Mouse (Mus musculus): ENCODE measurements around the gene Pxn. TPM values are rescaled to one million over a fixed set of nuclear protein-coding genes. Genes with fewer than 3 reads are reported as not detected.

Gene Pxn
- polyA plus RNA-seq, 1 experiment from 2014 or later, result 25.2 TPM

GRCm38 (mm10) chr5:115545636-115546035 lies 39.2 kb downstream of the Pxn start:
- H3K27me3 ChIP-seq (ENCODE audit: insufficient read depth, low read length), result no peaks in the 10 kb centered on the region
- peak overlapping the region; percentile 46; the same call in 1 of the 2 replicates for H3K4me2 ChIP-seq
- peak; percentile 60 for ATAC-seq (ENCODE audit: insufficient read depth)
- 69% methylated on average over 14 of the region's 14 CpGs for WGBS
- DNase-seq, result peak; percentile 71
- no peaks in the 10 kb centered on the region for H3K9me3 ChIP-seq (ENCODE audit: low read depth, low read length)
- H3K4me1 ChIP-seq (ENCODE audit: insufficient read depth), result peaks cover 26% of the 10 kb centered on the region
- no peak overlapping the region for H3K4me3 ChIP-seq (ENCODE audit: low read depth, low read length)
- TF ChIP-seq CTCF (IDR thresholded peaks at IDR 0.05; ENCODE audit: low read depth), result no peak
- no peak overlapping the region for H3K9ac ChIP-seq
- peaks cover 61% of the 10 kb centered on the region for H3K36me3 ChIP-seq (ENCODE audit: insufficient read depth)
- H3K27ac ChIP-seq (ENCODE audit: low read depth), result peak overlapping the region; percentile 90

- Histone ChIP-seq H3K4me2 (no peak overlapping the region), H3K27ac (ENCODE audit: low read depth) (no peak overlapping the region), H3K27me3 (ENCODE audit: insufficient read depth, low read length) (no peaks in the 10 kb centered on the region), H3K36me3 (ENCODE audit: insufficient read depth) (peaks cover 61% of the 10 kb centered on the region), H3K9ac (no peak overlapping the region; the same call in 1 of the 2 replicates), H3K4me1 (ENCODE audit: insufficient read depth) (peaks cover 26% of the 10 kb centered on the region), H3K4me3 (ENCODE audit: low read depth, low read length) (no peak overlapping the region), H3K9me3 (ENCODE audit: low read depth, low read length) (no peaks in the 10 kb centered on the region)
- DNase-seq (no peak), ATAC-seq (ENCODE audit: insufficient read depth) (no peak)
- WGBS, result 70% methylated on average over 11 of the region's 11 CpGs
- TF ChIP-seq CTCF (IDR thresholded peaks at IDR 0.05; ENCODE audit: low read depth), result no peak
Measured at GRCm38 (mm10) chr5:115546536-115546935, 40.1 kb downstream of the Pxn start.

- Histone ChIP-seq H3K27ac (ENCODE audit: low read depth) (0 out of 2 replicates have a peak overlapping the region, but pooled peaks have one; percentile 16), H3K9me3 (ENCODE audit: low read depth, low read length) (no peaks in the 10 kb centered on the region)
Measured at GRCm38 (mm10) chr5:115547014-115547413, 40.5 kb downstream of the Pxn start.

GRCm38 (mm10) chr5:115547421-115547820 lies 40.9 kb downstream of the Pxn start:
- 70% methylated on average over 7 of the region's 7 CpGs for WGBS
- Histone ChIP-seq H3K9me3 (ENCODE audit: low read depth, low read length) (no peaks in the 10 kb centered on the region), H3K4me2 (no peak overlapping the region), H3K4me3 (ENCODE audit: low read depth, low read length) (no peak overlapping the region), H3K9ac (no peak overlapping the region), H3K27me3 (ENCODE audit: insufficient read depth, low read length) (no peaks in the 10 kb centered on the region), H3K4me1 (ENCODE audit: insufficient read depth) (peaks cover 21% of the 10 kb centered on the region), H3K27ac (ENCODE audit: low read depth) (0 out of 2 replicates have a peak overlapping the region, but pooled peaks have one; percentile 16), H3K36me3 (ENCODE audit: insufficient read depth) (peaks cover 69% of the 10 kb centered on the region)
- ATAC-seq (ENCODE audit: insufficient read depth) (no peak), DNase-seq (no peak)
- no peak for TF ChIP-seq CTCF (IDR thresholded peaks at IDR 0.05; ENCODE audit: low read depth)

More at GRCm38 (mm10) chr5:115547014-115547413, 40.5 kb downstream of the Pxn start:
- Histone ChIP-seq H3K9ac (no peak overlapping the region), H3K27me3 (ENCODE audit: insufficient read depth, low read length) (no peaks in the 10 kb centered on the region), H3K4me1 (ENCODE audit: insufficient read depth) (peaks cover 25% of the 10 kb centered on the region), H3K36me3 (ENCODE audit: insufficient read depth) (peaks cover 65% of the 10 kb centered on the region), H3K4me2 (no peak overlapping the region), H3K4me3 (ENCODE audit: low read depth, low read length) (no peak overlapping the region)
- no peak for ATAC-seq (ENCODE audit: insufficient read depth)
- TF ChIP-seq CTCF (IDR thresholded peaks at IDR 0.05; ENCODE audit: low read depth), result no peak
- WGBS, result 47% methylated on average over 6 of the region's 6 CpGs
- no peak for DNase-seq

GRCm38 (mm10) chr5:115548501-115549285 lies 42.2 kb downstream of the Pxn start:
- no peaks in the 10 kb centered on the region for H3K27me3 ChIP-seq (ENCODE audit: insufficient read depth, low read length)
- H3K4me2 ChIP-seq, result no peak overlapping the region
- peaks cover 8% of the 10 kb centered on the region for H3K4me1 ChIP-seq (ENCODE audit: insufficient read depth)
- TF ChIP-seq CTCF (IDR thresholded peaks at IDR 0.05; ENCODE audit: low read depth), result no peak
- DNase-seq (no peak), ATAC-seq (ENCODE audit: insufficient read depth) (no peak)
- no peak overlapping the region for H3K4me3 ChIP-seq (ENCODE audit: low read depth, low read length)
- H3K9me3 ChIP-seq (ENCODE audit: low read depth, low read length), result no peaks in the 10 kb centered on the region
- no peak overlapping the region for H3K9ac ChIP-seq
- H3K36me3 ChIP-seq (ENCODE audit: insufficient read depth), result peaks cover 82% of the 10 kb centered on the region
- H3K27ac ChIP-seq (ENCODE audit: low read depth), result no peak overlapping the region
- 90% methylated on average over 18 of the region's 18 CpGs for WGBS

- no peak overlapping the region for H3K4me2 ChIP-seq
- no peak for TF ChIP-seq CTCF (IDR thresholded peaks at IDR 0.05; ENCODE audit: low read depth)
- peaks cover 76% of the 10 kb centered on the region for H3K36me3 ChIP-seq (ENCODE audit: insufficient read depth)
Measured at GRCm38 (mm10) chr5:115550482-115551005, 44.1 kb downstream of the Pxn start.

GRCm38 (mm10) chr5:115551386-115551785 lies 44.9 kb downstream of the Pxn start:
- Histone ChIP-seq H3K36me3 (ENCODE audit: insufficient read depth) (peaks cover 68% of the 10 kb centered on the region), H3K4me1 (ENCODE audit: insufficient read depth) (no peaks in the 10 kb centered on the region), H3K4me2 (no peak overlapping the region), H3K27me3 (ENCODE audit: insufficient read depth, low read length) (no peaks in the 10 kb centered on the region), H3K9me3 (ENCODE audit: low read depth, low read length) (no peaks in the 10 kb centered on the region), H3K9ac (no peak overlapping the region), H3K4me3 (ENCODE audit: low read depth, low read length) (no peak overlapping the region), H3K27ac (ENCODE audit: low read depth) (no peak overlapping the region)
- no peak for ATAC-seq (ENCODE audit: insufficient read depth)
- no peak for DNase-seq
- no peak for TF ChIP-seq CTCF (IDR thresholded peaks at IDR 0.05; ENCODE audit: low read depth)
- 72% methylated on average over 12 of the region's 12 CpGs for WGBS

More at GRCm38 (mm10) chr5:115550482-115551005, 44.1 kb downstream of the Pxn start:
- Histone ChIP-seq H3K9me3 (ENCODE audit: low read depth, low read length) (no peaks in the 10 kb centered on the region), H3K9ac (no peak overlapping the region), H3K27me3 (ENCODE audit: insufficient read depth, low read length) (no peaks in the 10 kb centered on the region), H3K4me3 (ENCODE audit: low read depth, low read length) (no peak overlapping the region), H3K27ac (ENCODE audit: low read depth) (no peak overlapping the region), H3K4me1 (ENCODE audit: insufficient read depth) (no peaks in the 10 kb centered on the region)
- WGBS, result 64% methylated on average over 11 of the region's 11 CpGs
- ATAC-seq (ENCODE audit: insufficient read depth) (no peak), DNase-seq (no peak)
